Mouse (Mus musculus): ENCODE data around the gene Btnl10.

The Btnl10 gene

GRCm38 (mm10) chr11:58917745-58918366, at the start of gene Btnl10:
Gene Btnl10 (plus strand): TSS chr11:58917908.
- DNase-seq (ENCODE audit: low spot score in 2 of 2) = no peak

- DNase-seq (ENCODE audit: low spot score in 2 of 2) = no peak
These were observed 49.8 kb upstream of the Btnl10 start for GRCm38 (mm10) chr11:58867954-58868330.

DNA sequence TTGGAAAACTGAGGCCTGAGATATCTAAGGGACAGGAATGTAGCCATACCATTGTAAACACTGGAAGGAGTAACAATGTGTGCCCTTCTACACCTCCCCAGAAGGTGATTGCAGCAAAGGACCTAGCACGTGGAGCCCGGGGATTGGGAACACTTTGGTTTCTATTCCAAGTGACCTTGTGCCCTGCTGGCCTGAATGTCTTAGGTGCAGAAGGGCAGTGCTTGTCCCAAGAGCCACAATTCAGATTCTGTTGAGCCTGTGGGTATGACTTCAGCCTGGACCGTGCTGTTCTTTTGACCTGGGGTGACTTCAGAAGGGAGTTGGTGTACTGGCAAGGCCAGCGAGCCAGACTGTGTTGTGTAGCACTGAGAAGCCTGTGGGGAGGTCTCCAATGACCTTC, 46.7 kb upstream of the Btnl10 start:
- DNase-seq (ENCODE audit: low spot score in 2 of 2) = no peak

GRCm38 (mm10) chr11:58883756-58884155, 34.0 kb upstream of the Btnl10 start:
- no peak for DNase-seq (ENCODE audit: low spot score in 2 of 2)

- no peak for DNase-seq (ENCODE audit: low spot score in 2 of 2)
These were observed 27.2 kb upstream of the Btnl10 start for GRCm38 (mm10) chr11:58890511-58890910.

DNA sequence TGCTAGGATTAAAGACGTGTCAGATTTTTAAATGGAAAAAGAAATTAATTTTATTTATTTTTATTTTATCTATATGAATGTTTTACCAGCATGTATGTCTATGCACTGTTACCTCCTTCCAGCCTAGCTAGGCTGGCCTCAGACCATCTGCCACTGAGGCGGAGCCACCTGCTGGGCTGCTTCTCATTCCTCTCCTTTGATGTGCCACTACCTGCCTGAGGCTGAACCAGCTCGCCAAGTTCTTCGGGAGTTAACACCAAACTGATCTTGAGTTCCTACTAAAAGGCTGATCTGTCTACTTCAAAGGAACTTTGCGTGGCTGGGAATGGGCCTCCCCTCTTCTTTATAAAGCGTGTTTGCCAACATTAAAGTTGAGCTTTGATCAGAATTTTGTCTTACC, 23.3 kb upstream of the Btnl10 start:
- no peak for DNase-seq (ENCODE audit: low spot score in 2 of 2)

DNA sequence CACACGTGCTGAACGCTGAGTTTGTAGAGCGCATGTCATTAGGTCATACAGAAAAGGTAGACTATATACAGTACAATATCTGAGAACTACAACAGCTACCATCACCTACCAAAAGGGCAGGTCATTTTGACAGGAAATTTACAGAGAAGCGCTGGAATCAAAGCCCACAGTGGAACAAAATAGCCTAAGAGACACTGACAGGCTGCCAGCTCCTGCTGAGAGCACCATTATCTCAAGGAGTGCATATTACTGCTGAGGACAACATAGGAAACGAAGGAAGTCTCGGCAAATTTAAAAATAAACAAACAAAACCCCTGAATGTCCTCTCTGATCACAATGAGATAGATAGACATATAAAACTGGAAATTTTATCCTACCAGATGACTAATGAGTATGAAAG, 20.2 kb upstream of the Btnl10 start:
- no peak for DNase-seq (ENCODE audit: low spot score in 2 of 2)

DNA sequence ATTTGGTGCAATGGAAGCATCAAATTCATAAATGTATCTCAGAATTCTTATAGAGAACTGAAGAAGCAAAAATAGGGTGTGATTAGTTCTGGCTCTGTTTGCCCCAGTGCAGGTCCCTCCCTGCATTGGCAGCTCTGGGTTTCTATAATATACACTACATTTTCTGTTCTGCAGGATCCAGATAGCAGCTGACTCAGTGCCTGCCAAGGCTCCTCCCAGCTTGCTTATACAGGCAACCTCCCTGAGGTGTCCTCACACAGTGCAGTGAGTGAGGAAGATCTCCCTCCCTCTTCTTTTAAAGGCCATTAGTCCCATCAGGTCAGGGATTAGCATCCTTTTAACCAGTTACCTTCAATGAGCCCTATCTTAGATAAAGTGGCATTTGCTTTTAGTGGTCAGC, 16.6 kb upstream of the Btnl10 start:
- DNase-seq (ENCODE audit: low spot score in 2 of 2) = no peak

DNA sequence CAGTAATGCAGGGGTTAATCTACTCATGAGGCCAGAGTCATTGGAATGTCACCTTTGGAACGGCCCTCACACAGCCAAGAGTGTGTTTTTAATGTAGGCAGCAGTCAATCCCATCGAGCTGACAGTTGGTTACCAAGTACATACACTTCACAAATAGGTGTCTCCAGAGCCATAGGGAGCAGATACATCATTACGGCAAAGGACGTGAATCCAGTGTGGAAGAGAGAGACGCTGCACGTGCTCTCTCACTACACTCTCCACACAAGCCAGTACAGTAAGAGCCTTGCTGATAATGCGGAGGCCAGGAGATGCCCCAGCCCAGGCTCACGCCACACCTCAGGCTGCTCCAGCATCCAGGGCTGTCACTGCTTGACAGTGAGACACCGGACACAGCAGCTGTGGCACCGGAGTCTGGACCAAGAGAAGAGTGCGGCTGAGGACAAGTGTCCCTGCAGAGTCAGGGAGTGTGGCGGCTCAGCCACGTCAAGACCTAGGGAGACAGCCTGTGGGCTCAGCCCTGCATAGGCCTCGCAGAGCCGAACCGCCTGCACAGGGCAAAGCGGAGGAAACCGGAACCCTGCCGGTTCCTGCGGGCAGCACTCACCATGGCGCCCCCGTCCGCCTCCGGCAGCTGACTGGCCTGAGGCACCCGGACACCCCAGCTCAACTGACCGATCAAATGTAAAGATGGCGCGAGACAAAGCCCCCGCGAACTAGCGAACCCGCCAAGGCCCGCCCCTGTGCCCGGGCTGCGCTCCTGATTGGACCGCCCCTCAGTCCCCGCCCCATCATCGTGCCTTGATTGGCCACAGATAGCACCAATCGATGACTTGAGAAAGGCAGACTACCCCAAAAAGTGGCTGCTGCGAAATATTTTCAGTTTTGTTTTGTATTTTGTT, 13.9 kb upstream of the Btnl10 start, which contains the start of gene Zfp39:
Gene Zfp39, minus strand, starts transcription at position 715 of the 899 bp plus-strand sequence.
- DNase-seq (ENCODE audit: low spot score in 2 of 2) = peak; percentile 92 to 95

- DNase-seq (ENCODE audit: low spot score in 2 of 2) = no peak
These were observed 13.3 kb upstream of the Btnl10 start for GRCm38 (mm10) chr11:58904410-58904718.

- DNase-seq (ENCODE audit: low spot score in 2 of 2) = no peak
These were observed 12.9 kb upstream of the Btnl10 start for GRCm38 (mm10) chr11:58904838-58905237.

GRCm38 (mm10) chr11:58913776-58914175, 3.9 kb upstream of the Btnl10 start:
- no peak for DNase-seq (ENCODE audit: low spot score in 2 of 2)

DNA sequence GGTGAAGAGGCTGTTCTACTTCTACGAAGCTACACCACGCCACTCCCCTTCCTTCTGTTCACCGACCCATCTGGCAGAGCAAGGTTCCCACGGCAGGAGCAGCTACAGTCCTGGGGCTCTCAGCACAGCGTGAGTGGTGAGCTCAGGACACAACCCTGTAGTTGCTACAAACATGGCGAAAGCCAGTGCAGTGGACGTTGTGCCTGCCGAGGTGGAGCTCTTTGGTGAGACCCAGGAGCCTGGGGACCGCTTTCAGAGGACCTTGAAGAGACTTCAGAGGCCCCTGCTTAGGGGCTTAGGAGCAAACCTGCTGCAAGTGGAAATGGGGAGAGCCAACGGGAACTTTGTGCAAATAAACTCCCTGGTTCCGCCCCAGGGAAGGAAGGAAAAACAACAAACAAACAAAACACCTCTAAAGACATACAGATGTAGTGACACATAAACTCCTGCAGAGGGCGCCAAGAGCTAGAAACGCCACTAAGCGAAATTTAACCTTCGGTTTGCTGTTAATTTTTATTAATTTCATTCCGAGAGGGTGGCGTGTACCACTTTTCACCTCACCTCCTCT, 3.2 kb upstream of the Btnl10 start:
- DNase-seq (ENCODE audit: low spot score in 2 of 2) = no peak

- DNase-seq (ENCODE audit: low spot score in 2 of 2) = no peak
These were observed 596 bp upstream of the Btnl10 start for GRCm38 (mm10) chr11:58916879-58917744.

GRCm38 (mm10) chr11:58918759-58919158, 1.1 kb downstream of the Btnl10 start:
- DNase-seq (ENCODE audit: low spot score in 2 of 2) = no peak

DNA sequence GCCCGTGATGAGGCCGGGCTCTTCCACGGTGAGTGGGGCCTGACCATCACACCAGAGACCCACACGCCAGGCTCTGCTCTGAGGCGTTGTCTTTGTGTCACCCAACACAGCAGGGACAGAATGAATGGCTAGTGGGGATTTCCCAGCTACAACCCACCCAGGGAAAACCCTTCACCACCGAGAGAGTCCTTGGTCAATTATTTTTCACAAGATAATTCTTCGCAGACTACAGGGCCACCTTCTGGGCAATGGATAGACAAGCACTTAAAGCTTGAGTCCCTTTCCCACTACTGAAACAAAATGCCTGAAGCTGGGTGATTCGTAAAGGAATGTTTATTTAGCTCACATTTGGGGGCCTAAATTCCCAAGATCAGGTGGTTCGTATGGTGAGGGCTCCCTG, 4.7 kb downstream of the Btnl10 start:
- DNase-seq (ENCODE audit: low spot score in 2 of 2) = no peak

- DNase-seq (ENCODE audit: low spot score in 2 of 2) = no peak
These were observed 8.9 kb downstream of the Btnl10 start for GRCm38 (mm10) chr11:58926651-58927050.

DNA sequence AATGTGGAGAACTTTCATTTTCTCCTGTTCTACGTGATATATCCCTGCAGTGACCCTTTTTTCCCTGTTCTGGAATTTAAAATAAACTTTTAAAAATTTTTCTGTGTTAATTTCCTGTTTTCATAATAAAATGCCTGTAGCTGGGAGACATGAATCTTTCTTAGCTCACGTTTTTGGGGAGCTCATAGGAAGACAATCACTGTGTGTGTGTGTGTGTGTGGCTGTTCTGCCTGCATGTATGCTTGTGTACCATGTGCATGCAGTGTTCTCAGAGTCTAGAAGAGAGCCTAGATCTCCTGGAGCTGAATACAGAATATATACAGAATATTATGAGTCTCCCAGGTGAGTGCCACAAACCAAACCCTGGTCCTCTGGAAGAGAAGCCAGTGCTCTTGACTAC, 9.3 kb downstream of the Btnl10 start:
- no peak for DNase-seq (ENCODE audit: low spot score in 2 of 2)

GRCm38 (mm10) chr11:58927790-58928651, 10.3 kb downstream of the Btnl10 start:
- no peak for DNase-seq (ENCODE audit: low spot score in 2 of 2)

- DNase-seq (ENCODE audit: low spot score in 2 of 2) = no peak
These were observed 11.3 kb downstream of the Btnl10 start for GRCm38 (mm10) chr11:58929055-58929454.

- DNase-seq (ENCODE audit: low spot score in 2 of 2) = no peak
These were observed 11.9 kb downstream of the Btnl10 start for GRCm38 (mm10) chr11:58929641-58930040.
